Mouse (Mus musculus) adrenal gland, adult 18-20 months (tissue): ENCODE data around the gene Samd4b. TPM values are rescaled to one million over a fixed set of nuclear protein-coding genes. Genes with fewer than 3 reads are reported as not detected.
"Not testable (repeated sequence)": the region's sequence is repeated elsewhere in the genome, so short reads cannot be mapped to it uniquely, and the experiment has no call there.

Experiments
- DNase-seq, 2 experiments: peaks; one replicate each; pipeline ENCODE4 v3.0.0; 2021 to 2022; ENCODE audit warnings: low spot score in 2 of 2
- total RNA-seq, 2 experiments: library from RNA; stranded (reverse); gene quantifications; 1 replicate in 1 of 2; 2 replicates in 1 of 2; pipeline ENCODE4 v1.2.3; 2021

Samd4b gene
- total RNA-seq, 2 experiments from 2014 or later = 67.9 to 72.7 TPM

- DNase-seq = no peak
Measured at GRCm38 (mm10) chr7:28511441-28511840, 86.5 kb downstream of the Samd4b start.

GRCm38 (mm10) chr7:28510405-28510974, 87.5 kb downstream of the Samd4b start, which contains the start of gene Ifnl2:
Gene Ifnl2, minus strand, starts transcription at chr7:28510455.
- DNase-seq = not testable (repeated sequence)

GRCm38 (mm10) chr7:28509121-28509520, 88.8 kb downstream of the Samd4b start:
- peak in 1 of 2 experiments; percentile 18 for DNase-seq

GRCm38 (mm10) chr7:28505585-28505984, 92.4 kb downstream of the Samd4b start:
- no peak for DNase-seq

- DNase-seq = no peak
Measured at GRCm38 (mm10) chr7:28495426-28495825, 102.5 kb downstream of the Samd4b start.

GRCm38 (mm10) chr7:28492310-28492709, 105.6 kb downstream of the Samd4b start:
- DNase-seq = no peak

- DNase-seq = no peak
Measured at GRCm38 (mm10) chr7:28490903-28491302, 107.0 kb downstream of the Samd4b start.

- DNase-seq = peak; percentile 54 to 56
Measured at GRCm38 (mm10) chr7:28490410-28490809, 107.5 kb downstream of the Samd4b start.

- DNase-seq = no peak
Measured at GRCm38 (mm10) chr7:28488030-28488491, 109.9 kb downstream of the Samd4b start.

GRCm38 (mm10) chr7:28484192-28484591, 113.8 kb downstream of the Samd4b start:
- DNase-seq = no peak

- DNase-seq = no peak
Measured at GRCm38 (mm10) chr7:28482854-28483253, 115.1 kb downstream of the Samd4b start.

- no peak for DNase-seq
Measured at GRCm38 (mm10) chr7:28478854-28479253, 119.1 kb downstream of the Samd4b start.

GRCm38 (mm10) chr7:28477363-28477762, 120.6 kb downstream of the Samd4b start:
- DNase-seq = no peak

- DNase-seq = no peak
Measured at GRCm38 (mm10) chr7:28476191-28476590, 121.8 kb downstream of the Samd4b start.

- DNase-seq = peak; percentile 60 to 66
Measured at GRCm38 (mm10) chr7:28467213-28467751, 130.7 kb downstream of the Samd4b start.

- no peak for DNase-seq
Measured at GRCm38 (mm10) chr7:28466721-28467212, 131.2 kb downstream of the Samd4b start.

GRCm38 (mm10) chr7:28464416-28465212, 133.3 kb downstream of the Samd4b start:
- peak; percentile 35 to 41 for DNase-seq

GRCm38 (mm10) chr7:28462769-28463168, 135.2 kb downstream of the Samd4b start:
- DNase-seq = no peak

GRCm38 (mm10) chr7:28460361-28460760, 137.6 kb downstream of the Samd4b start:
- DNase-seq = no peak

- no peak for DNase-seq
Measured at GRCm38 (mm10) chr7:28452361-28453005, 145.5 kb downstream of the Samd4b start.
